Mouse (Mus musculus) gastrocnemius, postnatal 36 days (tissue): ENCODE data around the gene Cox7a1. TPM values are rescaled to one million over a fixed set of nuclear protein-coding genes. Genes with fewer than 3 reads are reported as not detected.
"Not testable (repeated sequence)": the region's sequence is repeated elsewhere in the genome, so short reads cannot be mapped to it uniquely, and the experiment has no call there.

Experiments
- DNase-seq, 2 experiments: peaks; one replicate each; pipeline ENCODE4 v3.0.0; 2022
- intact Hi-C: fragments of 180-260 bp; cut with DNase I; formaldehyde crosslinking; loops from one replicate; pipeline ENCODE4 v1.15.1; 2025
- long read RNA-seq, 2 experiments: library from polyadenylated mRNA; stranded (forward); transcript quantifications; one replicate each; pipeline ENCODE4 v2.0.0; 2021
- total RNA-seq, 2 experiments: library from RNA; stranded (reverse); gene quantifications; 2 replicates each; pipeline ENCODE4 v1.2.3; 2021

Cox7a1 gene
- total RNA-seq: 1,000 to 10,000 TPM in 1 of 2 experiments, 100 to 1,000 TPM in 1; 976 to 1,017 TPM
- long read RNA-seq, experiment 1, transcript Cox7a1-202 (4 exons, 485 nt): minor isoform, 48 of 2,001 reads
- long read RNA-seq, experiment 1, transcript Cox7a1-201 (4 exons, 393 nt): major isoform, 1,404 of 2,001 reads
- long read RNA-seq, experiment 1, partial matches to known transcripts: 21 of 2,001 reads
- long read RNA-seq, experiment 1, other reads (novel, unspliced or antisense): 528 of 2,001 reads
- long read RNA-seq, experiment 2, transcript Cox7a1-201 (4 exons, 393 nt): major isoform, 1,507 of 2,284 reads
- long read RNA-seq, experiment 2, transcript Cox7a1-202 (4 exons, 485 nt): minor isoform, 65 of 2,284 reads
- long read RNA-seq, experiment 2, partial matches to known transcripts: 702 of 2,284 reads
- long read RNA-seq, experiment 2, other reads (novel, unspliced or antisense): 10 of 2,284 reads

DNA sequence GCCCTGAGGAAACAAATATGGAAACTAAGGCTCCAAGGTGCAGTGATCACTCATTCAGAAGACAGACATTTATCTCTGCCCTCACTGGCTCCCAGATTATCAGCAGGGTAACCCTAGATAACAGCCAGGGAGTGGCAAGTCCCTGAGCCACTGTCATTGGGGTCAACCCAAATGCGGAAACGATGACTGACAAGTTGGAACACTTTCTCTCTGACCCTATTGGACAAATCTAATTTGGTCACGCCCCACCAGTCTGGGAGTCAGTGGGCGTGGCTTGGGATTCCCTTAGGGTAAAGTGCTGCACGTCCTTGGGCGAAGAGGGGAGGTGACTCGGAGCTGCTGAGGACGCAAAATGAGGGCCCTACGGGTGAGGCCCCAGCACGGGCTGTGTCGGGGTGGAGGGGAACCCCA, at the start of gene Cox7a1:
Cox7a1 (plus strand) TSS at position 266 of the 411 bp plus-strand sequence.
- intact Hi-C loops: loop anchor here (2.0 to 5.0 kb wide), 2 partner anchors 15 to 33 kb away; partner anchors contain the start of gene Capns1
- peak; percentile 85 to 90 for DNase-seq

DNA sequence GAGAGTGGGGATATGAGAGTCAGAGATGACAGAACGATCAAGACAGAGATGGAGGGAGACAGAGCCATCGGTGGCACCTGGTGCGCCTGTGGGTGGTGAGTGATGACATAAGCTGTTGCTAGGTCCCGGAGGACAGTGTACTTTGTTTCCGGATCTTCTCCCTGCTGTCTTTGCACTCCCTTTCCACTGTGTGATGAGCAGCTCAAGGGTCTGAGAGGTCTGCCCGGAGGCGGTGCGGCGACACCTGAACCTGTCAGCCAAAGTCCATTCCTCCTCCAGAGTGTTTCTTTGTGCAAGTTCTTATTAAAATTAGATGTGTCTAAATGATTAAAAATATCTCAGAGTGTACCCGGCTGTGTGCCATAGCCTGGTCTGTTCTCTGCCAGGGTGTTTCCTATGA, 47.1 kb upstream of the Cox7a1 start:
- intact Hi-C loops: no loop called here
- DNase-seq: no peak

DNA sequence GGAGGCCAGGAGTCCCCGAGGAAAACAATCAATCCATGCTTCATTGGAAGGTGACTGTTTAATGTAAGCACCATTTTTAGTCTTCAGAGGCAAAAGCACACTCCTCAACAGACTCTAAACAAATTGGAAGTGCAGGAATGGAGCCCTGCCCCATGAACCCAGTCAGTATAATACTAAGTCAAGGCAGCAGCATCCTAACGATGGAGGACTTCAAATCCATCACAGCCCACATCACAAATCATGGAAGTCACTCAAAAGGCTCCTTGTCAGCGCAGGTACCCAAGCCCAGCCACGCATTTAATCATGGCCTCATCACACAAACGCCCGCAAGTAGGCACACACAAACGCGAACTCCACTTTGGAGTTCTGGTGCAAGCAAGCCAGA, 40.8 kb upstream of the Cox7a1 start:
- intact Hi-C loops: no loop called here
- no peak for DNase-seq

DNA sequence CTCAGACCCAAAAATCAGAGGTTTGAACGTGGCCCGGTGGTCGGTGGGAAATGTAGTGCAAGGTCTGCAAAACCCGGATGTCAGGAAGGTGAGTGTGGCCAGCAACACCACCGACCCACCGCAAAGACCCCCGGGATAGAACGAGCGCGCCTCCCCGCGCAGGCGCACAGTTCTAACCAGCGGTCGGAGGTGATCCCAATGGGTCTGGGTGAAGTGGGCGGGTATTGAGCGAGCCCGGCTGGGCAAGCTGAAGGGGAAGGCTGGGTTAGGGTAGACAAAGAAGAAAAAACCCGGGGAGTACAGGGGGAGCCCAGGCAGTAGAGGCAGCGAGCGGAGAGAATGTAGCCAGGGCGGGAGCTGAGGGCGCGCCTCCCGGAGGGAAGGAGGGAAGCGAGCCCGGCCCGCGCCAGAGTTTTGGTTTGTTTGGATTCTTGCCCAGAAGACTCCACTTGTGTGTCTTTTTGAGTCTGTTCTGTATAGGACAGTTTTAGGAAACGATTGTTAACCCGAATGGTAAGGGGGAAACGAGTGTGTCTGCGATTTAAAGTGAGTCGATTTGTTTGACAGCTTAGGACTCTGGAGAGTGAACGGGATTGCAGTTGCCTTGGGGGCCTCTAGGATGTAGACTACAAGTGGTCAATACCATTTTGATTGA, 40.3 kb upstream of the Cox7a1 start:
- intact Hi-C loops: no loop called here
- DNase-seq: peak; percentile 20 to 34

DNA sequence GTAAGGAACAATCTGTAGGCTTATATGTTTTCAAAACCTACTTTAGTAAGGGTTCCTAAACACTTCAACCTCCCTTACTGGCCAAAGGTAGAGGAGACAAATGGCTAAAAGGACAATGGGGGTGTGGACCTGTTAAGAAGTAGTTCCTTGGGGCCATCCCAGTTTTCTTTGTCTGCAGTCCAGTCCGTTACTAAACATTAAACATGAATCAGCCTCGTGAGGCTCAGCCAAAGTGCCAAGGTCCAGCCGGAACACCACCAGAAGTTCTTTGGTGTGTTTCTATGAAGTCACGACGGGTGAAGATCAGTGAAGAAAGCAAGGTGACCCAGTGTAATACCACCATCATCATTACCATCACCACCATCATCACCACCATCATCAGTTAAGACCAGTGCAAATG, 36.9 kb upstream of the Cox7a1 start:
- DNase-seq: no peak
- intact Hi-C loops: no loop called here

DNA sequence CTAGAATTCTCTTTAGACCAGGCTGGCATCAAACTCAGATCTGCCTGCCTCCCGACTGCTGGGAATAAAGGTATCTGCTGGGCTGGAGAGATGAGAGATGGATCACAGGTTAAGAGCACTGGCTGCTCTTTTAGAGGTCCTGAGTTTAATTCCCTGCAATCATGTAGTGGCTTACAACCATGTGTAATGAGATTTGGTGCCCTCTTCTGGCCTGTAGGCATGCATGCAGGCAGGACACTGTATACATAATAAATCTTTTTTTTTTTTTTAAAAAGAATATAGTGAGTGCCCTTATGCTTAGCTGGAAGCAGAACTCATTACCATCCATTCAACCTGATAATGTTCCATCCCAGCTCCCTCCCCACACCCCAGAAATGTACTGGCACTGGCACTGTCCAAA, 29.9 kb upstream of the Cox7a1 start:
- intact Hi-C loops: loop anchor here (10.0 kb wide), 1 partner anchor 49 kb away; no protein-coding TSS in a partner anchor
- DNase-seq: no peak

DNA sequence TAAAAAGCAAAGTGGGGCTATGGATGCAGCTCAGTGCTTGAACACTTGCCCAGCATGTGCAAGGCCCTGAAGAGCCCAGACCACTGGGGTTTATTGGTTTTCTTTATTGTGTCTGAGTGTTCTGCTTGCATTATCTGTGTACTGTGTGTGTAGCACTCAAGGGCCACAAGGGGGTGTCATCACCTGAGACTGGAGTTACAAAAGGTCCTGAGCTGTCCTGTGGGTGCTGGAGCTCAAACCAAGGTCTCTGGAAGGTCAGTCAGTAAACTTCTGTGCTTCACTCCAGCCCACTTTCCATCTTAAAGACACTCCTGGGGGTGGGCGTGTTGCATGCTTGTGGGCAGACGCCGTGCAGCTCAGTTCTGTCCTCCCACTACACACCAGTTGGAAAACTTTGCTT, 28.4 kb upstream of the Cox7a1 start:
- intact Hi-C loops: loop anchor here (10.0 kb wide), 1 partner anchor 51 kb away; no protein-coding TSS in a partner anchor
- DNase-seq: no peak

DNA sequence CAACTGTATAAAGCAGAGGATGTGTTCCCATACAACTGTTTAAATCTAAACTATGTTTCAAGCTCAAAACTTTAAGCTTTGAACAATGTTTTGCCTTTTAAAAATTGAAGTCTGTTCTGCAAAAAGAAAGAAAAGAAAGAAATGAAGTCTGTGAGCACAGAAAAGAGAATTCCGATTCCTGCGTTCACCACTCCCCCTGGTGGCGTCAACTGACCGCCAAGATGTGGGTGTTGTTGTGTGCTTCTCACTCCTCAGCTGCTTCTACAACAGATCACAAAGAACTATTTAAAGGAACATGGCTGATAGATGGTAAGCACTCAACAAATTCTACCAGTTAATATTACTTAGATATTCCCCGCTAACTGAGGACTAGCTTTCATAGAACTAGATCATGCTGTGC, 20.8 kb upstream of the Cox7a1 start:
- intact Hi-C loops: no loop called here

DNA sequence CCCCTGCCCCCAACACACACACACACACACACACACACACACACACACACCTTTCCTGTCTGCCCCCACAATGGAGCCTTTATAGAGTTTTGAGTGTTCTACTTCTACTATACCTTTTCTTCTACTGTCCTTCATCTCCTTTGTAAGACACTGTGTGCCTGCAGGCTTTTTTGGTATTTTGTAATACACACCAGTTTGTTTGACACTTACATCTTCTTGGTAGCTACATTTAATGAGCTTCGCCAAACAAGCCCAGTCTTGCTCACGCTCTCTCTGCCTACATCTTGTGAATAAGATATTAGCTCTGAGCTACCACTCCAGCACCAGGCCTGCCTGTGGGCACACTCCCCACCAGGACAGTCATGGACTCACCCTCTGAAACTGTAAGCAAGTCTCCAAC, 19.2 kb upstream of the Cox7a1 start:
- intact Hi-C loops: no loop called here
- DNase-seq: no peak

More for the DNA sequence above, 20.8 kb upstream of the Cox7a1 start:
- no peak for DNase-seq

DNA sequence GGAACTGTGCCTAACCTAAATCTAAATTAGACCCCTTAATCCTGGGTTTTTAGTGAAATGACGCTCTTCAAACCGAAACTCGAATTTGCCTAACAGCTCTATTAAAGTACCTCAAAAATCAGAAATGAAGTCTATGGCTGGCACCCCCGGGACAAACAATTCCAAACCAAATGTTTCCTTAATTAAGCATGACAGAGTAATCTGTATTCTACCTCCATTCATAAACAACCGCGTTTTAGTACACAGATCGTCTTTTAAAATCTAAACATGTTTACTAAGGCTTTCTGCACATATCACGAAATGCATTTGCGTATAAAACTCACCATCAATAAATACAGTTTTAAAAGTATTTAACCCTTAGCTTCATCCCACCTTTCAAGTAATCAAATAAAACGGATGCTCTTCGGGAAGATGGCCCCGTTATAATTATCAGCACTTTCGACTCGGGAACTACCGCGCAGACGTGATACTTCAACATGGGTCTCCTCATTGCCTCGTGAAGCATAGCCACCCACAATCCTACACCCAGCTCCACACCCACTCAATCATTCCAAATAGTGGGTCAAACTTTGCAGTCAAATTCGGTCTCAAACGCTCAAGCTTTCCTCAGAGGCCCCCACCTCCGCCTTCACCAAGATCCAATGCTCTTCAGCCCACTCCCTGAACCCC, 14.9 kb upstream of the Cox7a1 start:
- no peak for DNase-seq
- intact Hi-C loops: no loop called here

DNA sequence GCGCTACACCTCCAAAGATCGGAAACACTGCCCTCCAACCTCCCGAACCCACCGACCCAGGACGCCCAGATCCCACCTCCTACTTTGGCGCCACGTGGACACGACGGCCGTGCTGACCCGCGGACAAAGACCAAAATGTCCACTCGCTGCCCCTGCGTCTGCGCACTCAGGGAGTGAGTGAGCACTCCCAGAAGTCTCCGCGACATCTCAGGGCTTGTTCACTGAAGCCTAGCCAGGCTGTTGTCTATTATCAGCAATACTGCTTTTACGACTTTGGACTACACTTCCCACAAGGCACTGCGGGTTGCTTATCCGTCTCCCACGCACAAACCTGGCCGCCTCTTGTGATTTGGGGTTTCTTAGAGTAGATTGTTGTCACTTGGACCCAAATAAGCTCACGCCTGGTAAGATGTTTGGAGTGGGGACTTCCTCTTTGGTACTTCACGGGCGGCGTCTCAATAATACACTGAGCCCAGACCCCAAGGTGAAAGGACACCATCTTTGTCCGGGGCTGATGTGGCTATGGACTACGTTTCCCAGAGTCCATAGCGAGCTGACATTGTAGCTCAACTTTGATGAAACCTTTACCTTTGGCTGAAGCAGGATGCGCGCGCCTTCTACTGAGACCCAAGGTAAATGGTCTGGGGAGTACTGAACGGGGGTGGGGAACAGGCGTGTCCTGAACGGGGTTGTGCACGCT, 14.2 kb upstream of the Cox7a1 start, which contains the start of gene Zfp146:
Zfp146 (minus strand) TSS at position 168 of the 700 bp plus-strand sequence.
- intact Hi-C loops: no loop called here
- DNase-seq: peak; percentile 85 to 86

DNA sequence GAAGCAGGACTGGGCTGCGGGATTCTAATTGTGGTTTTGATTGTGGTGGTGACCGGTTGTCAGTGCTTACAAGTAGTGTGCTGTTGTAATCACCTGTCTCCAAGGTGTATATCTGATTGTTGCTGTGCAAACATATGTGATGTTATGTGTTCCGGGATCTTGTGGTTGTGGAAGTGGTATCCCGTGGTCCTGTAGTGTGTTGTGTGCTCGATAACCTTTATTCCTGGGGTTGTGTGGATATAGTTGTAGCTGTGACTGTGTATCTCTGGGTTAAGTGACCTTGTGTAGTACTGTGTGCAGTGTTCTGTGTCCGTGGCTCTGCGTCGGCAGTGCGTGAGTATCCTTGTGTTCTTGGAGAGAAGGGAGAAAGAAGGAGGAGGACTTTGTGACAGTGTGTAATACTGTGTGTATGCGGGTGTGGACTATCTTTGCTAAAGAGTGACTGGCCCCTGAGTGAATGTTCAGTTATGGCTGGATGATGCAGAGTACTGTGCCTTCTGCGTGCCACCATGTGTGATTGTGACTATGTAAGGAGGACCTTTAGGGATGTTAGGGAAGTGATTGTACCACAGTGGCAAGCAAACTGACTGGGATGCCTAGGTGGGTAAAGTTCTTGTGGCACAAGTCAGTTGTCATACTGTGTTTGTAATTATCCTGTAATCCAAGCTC, 13.5 kb upstream of the Cox7a1 start:
- intact Hi-C loops: no loop called here

DNA sequence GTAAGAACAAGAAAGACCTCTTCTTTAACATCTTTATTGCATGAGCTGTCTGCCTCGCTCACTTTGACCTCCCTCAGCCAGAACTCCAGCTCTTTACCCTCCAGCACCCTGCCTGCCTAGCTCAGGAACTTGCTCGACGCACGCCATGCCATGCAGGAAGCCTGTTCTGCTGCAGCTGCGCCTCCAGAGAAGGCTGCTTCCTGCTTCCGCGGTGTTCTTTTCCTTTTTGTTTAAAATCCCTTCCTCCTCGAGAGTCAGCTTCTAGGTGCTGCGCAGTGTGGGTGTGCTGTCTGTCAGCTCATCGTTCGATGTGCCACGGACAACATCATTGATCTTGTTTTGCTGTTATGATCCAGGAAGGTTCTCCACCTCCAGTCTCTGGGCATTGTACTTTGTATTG, 7.5 kb upstream of the Cox7a1 start:
- DNase-seq: no peak
- intact Hi-C loops: loop anchor here (5.0 kb wide), 1 partner anchor 84 kb away; the partner anchor contains the start of genes Gm26920, Zfp260 and Zfp566

More for the DNA sequence above, 13.5 kb upstream of the Cox7a1 start:
- no peak for DNase-seq

DNA sequence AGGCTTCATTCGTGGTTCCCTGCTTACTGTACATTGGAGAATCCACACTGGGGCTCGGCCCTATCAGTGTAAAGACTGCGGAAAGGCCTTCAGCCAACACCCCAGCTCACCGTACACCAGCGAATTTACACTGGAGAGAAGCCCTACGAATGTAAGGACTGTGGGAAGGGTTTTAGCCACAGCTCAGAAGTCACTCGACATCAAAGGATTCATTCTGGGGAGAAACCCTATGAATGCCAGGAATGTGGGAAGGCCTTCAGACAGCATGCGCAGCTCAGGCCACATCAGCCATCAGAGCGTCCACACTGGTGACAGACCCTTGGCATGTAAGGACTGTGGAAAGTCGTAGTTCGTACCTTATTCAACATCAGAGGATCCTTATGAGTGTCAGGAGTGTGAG, 5.7 kb upstream of the Cox7a1 start:
- intact Hi-C loops: loop anchor here (5.0 kb wide), 1 partner anchor 86 kb away; the partner anchor contains the start of genes Gm26920, Zfp260 and Zfp566
- DNase-seq: no peak

DNA sequence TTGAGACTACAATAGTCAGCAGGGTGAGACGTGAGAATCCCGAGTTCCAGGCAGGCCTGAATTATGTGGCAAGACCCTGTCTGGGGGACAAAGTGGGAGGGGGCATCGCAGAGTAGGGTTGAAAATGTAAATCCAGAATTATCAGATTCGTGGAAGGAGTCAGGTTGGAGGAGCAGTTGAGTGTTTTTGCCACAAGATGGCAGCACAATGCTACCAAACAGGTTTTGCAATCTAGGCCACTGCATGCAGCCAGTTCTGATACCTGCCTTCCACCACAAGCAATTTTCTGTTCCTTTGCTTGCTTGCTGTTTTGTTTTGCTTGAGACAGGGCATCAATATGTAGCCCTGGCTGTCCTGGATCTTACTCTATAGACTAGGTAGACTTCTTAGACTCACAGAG, 2.6 kb upstream of the Cox7a1 start:
- DNase-seq: peak in 1 of 2 experiments; percentile 57
- intact Hi-C loops: loop anchor here (2.0 to 5.0 kb wide), 2 partner anchors 23 to 36 kb away; no protein-coding TSS in a partner anchor

DNA sequence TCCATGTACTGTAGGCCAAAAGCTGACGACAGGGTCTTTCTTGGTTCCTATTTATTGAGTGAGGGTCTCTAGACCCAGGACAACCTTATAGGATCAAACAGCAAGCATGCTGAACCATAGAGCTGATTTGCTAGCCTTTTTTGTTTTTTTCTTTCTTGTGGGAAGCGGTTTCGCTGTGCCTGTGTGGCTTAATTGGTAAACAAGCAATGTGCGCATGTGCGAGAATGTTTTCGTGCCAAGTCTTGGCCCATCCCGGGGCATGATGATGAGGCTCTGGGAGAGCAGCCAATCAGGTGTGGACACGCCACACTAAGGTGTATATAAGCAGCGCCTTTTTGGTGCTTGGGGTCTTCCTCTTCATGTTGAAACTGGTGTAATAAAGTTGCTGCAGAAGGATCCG, 2.0 kb upstream of the Cox7a1 start:
- not testable (repeated sequence) for DNase-seq
- intact Hi-C loops: loop anchor here (2.0 to 5.0 kb wide), 2 partner anchors 23 to 35 kb away; no protein-coding TSS in a partner anchor

DNA sequence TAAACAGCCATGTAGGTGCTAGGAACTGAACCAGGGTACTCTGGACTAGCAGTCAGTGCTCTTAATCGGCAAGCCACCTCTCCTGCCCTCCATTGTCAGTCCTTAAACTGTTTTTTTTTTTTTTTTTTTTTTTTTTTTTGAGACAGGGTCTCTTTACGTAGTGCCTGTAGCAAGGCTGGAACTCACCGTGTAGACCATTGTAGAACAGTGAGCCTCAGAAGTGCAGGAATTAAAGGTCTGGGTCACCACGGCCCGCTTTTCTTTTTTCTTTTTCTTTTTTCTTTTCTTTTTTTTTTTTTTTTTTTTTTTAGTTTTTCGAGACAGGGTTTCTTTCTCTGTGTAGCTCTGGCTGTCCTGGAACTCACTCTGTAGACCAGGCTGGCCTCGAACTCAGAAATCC, 755 bp upstream of the Cox7a1 start:
- intact Hi-C loops: loop anchor here (5.0 kb wide), 1 partner anchor 34 kb away; no protein-coding TSS in a partner anchor
- DNase-seq: not testable (repeated sequence)

DNA sequence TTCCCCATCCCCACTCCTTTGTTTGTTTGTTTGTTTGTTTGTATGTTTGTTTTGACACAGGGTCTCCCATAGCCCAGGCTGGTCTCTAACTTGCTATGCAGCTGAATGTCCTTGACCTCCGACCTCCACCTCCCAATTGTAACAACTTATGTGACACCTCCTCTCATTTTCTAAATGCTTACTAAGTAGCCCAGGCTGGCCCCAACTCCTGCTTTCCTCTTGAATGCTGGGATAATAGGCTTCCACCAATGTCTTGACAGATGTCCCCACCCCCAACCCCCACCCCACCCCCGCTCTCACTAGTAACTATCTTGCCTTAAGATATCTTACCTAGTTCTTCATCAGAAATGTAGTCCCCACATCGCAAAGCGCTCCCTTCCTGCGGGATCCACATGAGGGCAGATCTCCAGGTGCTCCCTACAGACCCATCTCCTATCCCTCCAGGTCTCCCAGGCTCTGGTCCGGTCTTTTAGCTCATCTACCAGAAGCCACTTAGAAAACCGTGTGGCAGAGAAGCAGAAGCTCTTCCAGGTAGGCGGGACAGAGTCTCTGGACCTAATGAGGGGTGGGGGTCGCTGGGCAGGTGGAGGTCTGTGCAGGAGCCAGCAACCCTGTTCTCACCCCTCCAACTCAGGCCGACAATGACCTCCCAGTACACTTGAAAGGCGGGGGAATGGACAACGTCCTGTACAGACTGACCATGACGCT, 851 bp downstream of the Cox7a1 start:
- intact Hi-C loops: loop anchor here (2.0 to 5.0 kb wide), 2 partner anchors 14 to 33 kb away; partner anchors contain the start of gene Capns1
- DNase-seq: no peak
